Mouse (Mus musculus) forebrain, embryonic 11.5 days (tissue): ENCODE measurements around the gene Tac2. TPM values are rescaled to one million over a fixed set of nuclear protein-coding genes. Genes with fewer than 3 reads are reported as not detected.

Experiments used
- ATAC-seq: fragments of 200-750 bp; cut with Nextera tagmentation; replicated peaks from 2 replicates; pipeline ENCODE4 v1.8.0; 2017; ENCODE audit warnings: moderate TSS enrichment; ENCODE audit not compliant: low FRiP score
- DNase-seq: peaks from one replicate; pipeline ENCODE4 v3.0.0-alpha.2; 2017; ENCODE audit warnings: low spot score
- H3K27ac ChIP-seq: fragments of 300-500 bp; sonication (generic); 2 replicates; pipeline ENCODE4 v1.5.1; 2014; ENCODE audit warnings: low read depth, low read length
- H3K27me3 ChIP-seq: fragments of 300-500 bp; sonication (generic); 2 replicates; pipeline ENCODE4 v1.6.1; 2014; ENCODE audit warnings: mild to moderate bottlenecking, low read length, mixed read lengths; ENCODE audit not compliant: control insufficient read depth, insufficient read depth
- H3K36me3 ChIP-seq: fragments of 300-500 bp; sonication (generic); 2 replicates; pipeline ENCODE4 v1.6.1; 2014; ENCODE audit warnings: mild to moderate bottlenecking, low read length, moderate library complexity, mixed read lengths; ENCODE audit not compliant: control insufficient read depth, insufficient read depth
- H3K4me1 ChIP-seq: fragments of 300-500 bp; sonication (generic); replicated peaks from 2 replicates; pipeline ENCODE4 v1.6.1; 2014; ENCODE audit warnings: low read length, mixed read lengths; ENCODE audit not compliant: control insufficient read depth, insufficient read depth
- H3K4me2 ChIP-seq: fragments of 300-500 bp; sonication (generic); 2 replicates; pipeline ENCODE4 v1.6.1; 2014; ENCODE audit warnings: low read depth, mild to moderate bottlenecking, low read length, moderate library complexity, mixed read lengths; ENCODE audit not compliant: severe bottlenecking
- H3K4me3 ChIP-seq: fragments of 300-500 bp; sonication (generic); 2 replicates; pipeline ENCODE4 v1.5.1; 2014; ENCODE audit warnings: low read depth, low read length
- H3K9ac ChIP-seq: fragments of 300-500 bp; sonication (generic); 2 replicates; pipeline ENCODE4 v1.6.1; 2014; ENCODE audit warnings: low read length
- H3K9me3 ChIP-seq: fragments of 300-500 bp; sonication (generic); 2 replicates; pipeline ENCODE4 v1.6.1; 2016; ENCODE audit warnings: low read length, mixed read lengths; ENCODE audit not compliant: control insufficient read depth
- WGBS: fragments of 180-500 bp; shearing (Covaris S2); extraction: QIAGEN DNeasy Blood & Tissue Kit; methylation state at CpG from one replicate; pipeline ENCODE4 v1.1.7; 2014; 5-methylcytosine and 5-hydroxymethylcytosine counted together
- polyA plus RNA-seq: library from polyadenylated mRNA; unstranded; fragments of >200 nt; fragmentation: Nextera tagmentation; extraction: Ambion mirVana; gene quantifications from 2 replicates; pipeline ENCODE4 v1.2.1, GENCODE M21; 2014

Tac2 gene
- polyA plus RNA-seq, 1 experiment from 2014 or later, result not detected

DNA sequence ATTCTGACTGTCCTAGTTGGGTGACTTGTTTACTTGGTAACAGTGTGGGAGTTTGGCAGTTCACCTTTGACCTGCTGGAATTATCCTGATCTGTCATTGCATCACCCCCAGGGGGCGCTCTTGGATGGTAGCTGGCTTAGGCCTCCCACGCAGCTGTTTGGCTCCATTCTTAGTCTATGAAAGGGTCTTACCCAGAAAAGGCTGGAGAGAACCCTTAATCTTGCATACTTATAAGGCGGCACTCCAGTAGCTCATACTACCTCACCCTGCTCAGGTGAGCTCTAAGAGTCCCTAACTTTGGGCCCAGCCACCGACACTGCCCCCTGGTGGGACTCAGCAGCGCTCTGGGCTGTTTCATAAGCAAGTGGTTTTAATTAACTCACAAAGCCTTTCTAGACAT, 20.4 kb downstream of the Tac2 start:
- DNase-seq (peak; percentile 72), ATAC-seq (0 out of 2 replicates have a peak, but pooled peaks have one; percentile 16)
- Histone ChIP-seq H3K27ac (no peak overlapping the region), H3K4me3 (no peak overlapping the region), H3K9me3 (no peaks in the 10 kb centered on the region), H3K4me1 (no peaks in the 10 kb centered on the region), H3K4me2 (no peak overlapping the region), H3K36me3 (peaks cover 28% of the 10 kb centered on the region), H3K27me3 (no peaks in the 10 kb centered on the region), H3K9ac (no peak overlapping the region)
- WGBS, result 66% methylated on average over 5 of the region's 5 CpGs

DNA sequence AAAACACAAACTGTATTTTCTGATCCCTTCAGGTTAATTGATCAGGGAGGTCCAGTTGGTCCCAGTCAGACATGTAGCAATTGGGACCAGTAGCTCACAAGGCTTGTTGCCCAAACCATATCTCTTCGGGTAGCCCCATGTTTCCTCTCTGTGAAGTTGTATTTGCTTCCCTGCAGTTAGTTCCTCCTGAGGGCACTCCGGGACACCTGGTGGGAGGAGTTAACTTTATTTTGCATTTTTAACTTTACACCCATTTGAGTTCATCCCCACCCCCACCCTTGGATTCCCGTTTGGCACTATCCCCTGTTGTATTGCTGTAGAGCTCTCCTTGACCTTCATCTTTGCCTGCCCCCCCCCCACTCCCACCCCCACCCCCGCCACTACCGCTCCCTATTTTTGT, 21.6 kb downstream of the Tac2 start:
- 89% methylated on average over 5 of the region's 5 CpGs for WGBS
- Histone ChIP-seq H3K4me2 (no peak overlapping the region), H3K27me3 (no peaks in the 10 kb centered on the region), H3K9ac (no peak overlapping the region), H3K27ac (no peak overlapping the region), H3K4me1 (no peaks in the 10 kb centered on the region), H3K4me3 (no peak overlapping the region), H3K36me3 (peaks cover 28% of the 10 kb centered on the region), H3K9me3 (no peaks in the 10 kb centered on the region)
- DNase-seq (no peak), ATAC-seq (no peak)

DNA sequence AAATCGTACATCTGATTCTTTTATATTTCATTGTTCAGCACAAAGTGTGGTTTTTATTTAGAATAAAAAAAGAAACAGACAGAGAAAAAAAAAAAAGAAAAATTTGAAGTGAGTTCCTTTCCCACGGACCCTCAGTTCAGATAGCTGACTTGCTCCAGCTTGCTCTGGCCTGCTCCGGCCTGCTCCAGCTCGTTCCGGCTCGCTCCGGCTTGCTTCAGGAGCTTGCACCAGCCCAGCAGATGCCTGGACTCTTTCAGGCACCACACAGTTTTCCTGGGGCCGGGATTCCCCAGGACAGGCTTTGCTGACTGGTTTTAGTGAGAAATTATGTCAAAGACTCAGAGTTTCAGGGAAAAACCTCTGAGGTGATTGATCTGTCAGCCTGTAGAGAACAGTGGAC, 23.0 kb downstream of the Tac2 start:
- Histone ChIP-seq H3K9me3 (no peaks in the 10 kb centered on the region), H3K4me3 (no peak overlapping the region), H3K4me2 (no peak overlapping the region), H3K36me3 (peaks cover 22% of the 10 kb centered on the region), H3K9ac (no peak overlapping the region), H3K27ac (no peak overlapping the region), H3K4me1 (no peaks in the 10 kb centered on the region), H3K27me3 (no peaks in the 10 kb centered on the region)
- ATAC-seq (no peak), DNase-seq (no peak)
- WGBS, result 90% methylated on average over 8 of the region's 8 CpGs

DNA sequence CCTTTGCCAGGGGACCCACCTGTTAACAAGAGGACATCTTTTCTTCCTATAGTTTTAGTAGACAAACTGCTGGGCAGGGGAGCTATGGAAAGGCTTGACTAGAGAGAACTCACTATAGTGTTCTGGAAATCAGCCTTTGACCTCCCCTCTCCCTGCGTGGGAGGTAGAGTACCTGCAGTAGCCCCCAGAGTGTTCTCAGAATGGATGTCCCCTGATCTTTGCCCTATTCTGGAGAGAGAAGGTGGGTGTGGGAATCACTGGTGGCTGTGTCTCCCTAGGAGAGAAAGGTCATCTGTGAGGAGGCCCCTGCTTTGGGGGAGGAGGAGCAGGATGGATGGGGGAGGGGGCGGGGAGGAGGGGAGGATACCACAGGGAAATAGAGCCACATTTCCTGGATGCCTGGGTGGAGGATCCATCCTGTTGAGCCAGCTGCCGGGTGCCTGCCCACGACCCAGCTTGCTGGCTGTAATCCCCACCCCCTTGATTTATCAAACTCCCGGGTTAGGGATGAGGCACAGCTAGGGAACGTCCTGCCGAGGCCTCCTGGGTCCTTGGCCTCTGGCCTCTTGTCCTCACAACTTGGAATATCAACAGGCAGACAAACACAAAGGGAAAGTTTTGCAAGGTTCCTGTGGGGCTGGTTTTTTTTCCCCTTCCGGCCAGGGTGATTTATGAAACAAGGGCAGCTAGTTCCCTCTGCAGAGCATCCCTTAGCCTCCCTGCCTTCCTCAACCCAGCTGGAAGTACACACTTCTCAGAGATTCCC, 24.8 kb downstream of the Tac2 start:
- DNase-seq (no peak), ATAC-seq (no peak)
- no peak overlapping the region for H3K4me2 ChIP-seq
- H3K4me3 ChIP-seq, result no peak overlapping the region
- H3K9ac ChIP-seq, result no peak overlapping the region
- H3K27me3 ChIP-seq, result no peaks in the 10 kb centered on the region
- peaks cover 7% of the 10 kb centered on the region; the same call in 1 of the 2 replicates for H3K36me3 ChIP-seq
- H3K27ac ChIP-seq, result no peak overlapping the region
- no peaks in the 10 kb centered on the region for H3K4me1 ChIP-seq
- H3K9me3 ChIP-seq, result no peaks in the 10 kb centered on the region
- WGBS, result 18% methylated on average over 8 of the region's 8 CpGs

DNA sequence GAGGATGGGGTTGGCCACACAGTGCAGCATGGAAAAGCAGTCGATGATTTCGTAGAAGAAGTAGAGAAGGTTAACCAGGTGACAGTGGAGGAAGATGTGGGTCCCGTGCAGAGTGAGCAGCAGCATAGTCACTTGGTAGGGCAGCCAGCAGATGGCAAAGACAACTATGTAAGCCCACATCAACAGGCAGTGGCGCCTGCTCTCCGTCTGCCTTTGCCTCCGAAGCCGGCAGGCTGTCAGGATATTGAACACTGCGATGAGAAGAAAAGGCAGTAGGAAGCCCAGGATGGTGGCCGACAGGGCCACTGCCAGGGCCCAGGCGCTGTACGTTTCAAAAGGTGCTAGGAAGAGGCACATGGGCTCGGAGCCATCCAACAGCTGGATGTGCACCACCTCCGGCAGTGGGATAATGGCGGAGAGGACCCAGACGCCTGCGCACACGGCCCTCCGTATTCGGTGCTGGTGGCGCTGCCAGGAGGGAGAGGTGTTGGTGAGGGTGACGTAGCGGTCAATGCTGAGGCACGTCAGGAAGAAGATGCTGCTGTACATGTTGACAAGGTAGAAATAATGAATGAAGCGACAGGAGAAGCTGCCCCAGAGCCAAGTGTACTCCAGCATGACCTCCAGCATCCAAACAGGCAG, 26.0 kb downstream of the Tac2 start:
- Histone ChIP-seq H3K4me3 (no peak overlapping the region), H3K9ac (no peak overlapping the region), H3K4me1 (no peaks in the 10 kb centered on the region), H3K27ac (no peak overlapping the region), H3K27me3 (no peaks in the 10 kb centered on the region), H3K9me3 (no peaks in the 10 kb centered on the region), H3K36me3 (peaks cover 3% of the 10 kb centered on the region; the same call in 1 of the 2 replicates), H3K4me2 (peak overlapping the region; percentile 16; the same call in 1 of the 2 replicates)
- DNase-seq (no peak), ATAC-seq (no peak)
- 58% methylated on average over 24 of the region's 24 CpGs for WGBS

DNA sequence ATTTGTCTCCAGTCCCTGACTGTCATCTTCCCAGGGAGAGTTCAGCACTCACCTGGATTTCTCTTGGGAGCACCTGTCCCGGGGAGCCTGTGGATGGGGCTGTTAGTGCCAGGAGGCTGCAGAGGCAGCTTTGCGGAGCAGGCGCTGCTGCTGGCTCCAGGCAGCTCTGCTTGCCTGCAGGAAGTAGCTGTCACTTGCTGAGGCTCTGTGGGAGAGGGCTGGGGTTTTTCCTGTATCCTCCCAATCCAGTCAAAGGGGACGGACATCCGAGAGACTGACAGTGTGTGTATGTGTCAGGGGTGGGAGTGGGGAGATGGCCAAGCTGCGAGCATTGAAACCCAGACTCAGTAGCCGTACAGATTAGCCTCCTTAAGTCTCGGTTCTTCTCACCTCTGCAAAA, 27.3 kb downstream of the Tac2 start, which contains the start of gene Gpr182:
TSS of gene Gpr182 (minus strand) at position 185 of the 400 bp plus-strand sequence.
- DNase-seq (no peak), ATAC-seq (no peak)
- no peaks in the 10 kb centered on the region for H3K4me1 ChIP-seq
- no peaks in the 10 kb centered on the region for H3K9me3 ChIP-seq
- 65% methylated on average over 8 of the region's 8 CpGs for WGBS
- no peaks in the 10 kb centered on the region; the same call in 1 of the 2 replicates for H3K36me3 ChIP-seq
- H3K4me3 ChIP-seq, result no peak within 1 kb of the TSS
- no peaks in the 10 kb centered on the region for H3K27me3 ChIP-seq
- no peak within 1 kb of the TSS for H3K27ac ChIP-seq
- H3K9ac ChIP-seq, result no peak within 1 kb of the TSS
- no peak within 1 kb of the TSS for H3K4me2 ChIP-seq

DNA sequence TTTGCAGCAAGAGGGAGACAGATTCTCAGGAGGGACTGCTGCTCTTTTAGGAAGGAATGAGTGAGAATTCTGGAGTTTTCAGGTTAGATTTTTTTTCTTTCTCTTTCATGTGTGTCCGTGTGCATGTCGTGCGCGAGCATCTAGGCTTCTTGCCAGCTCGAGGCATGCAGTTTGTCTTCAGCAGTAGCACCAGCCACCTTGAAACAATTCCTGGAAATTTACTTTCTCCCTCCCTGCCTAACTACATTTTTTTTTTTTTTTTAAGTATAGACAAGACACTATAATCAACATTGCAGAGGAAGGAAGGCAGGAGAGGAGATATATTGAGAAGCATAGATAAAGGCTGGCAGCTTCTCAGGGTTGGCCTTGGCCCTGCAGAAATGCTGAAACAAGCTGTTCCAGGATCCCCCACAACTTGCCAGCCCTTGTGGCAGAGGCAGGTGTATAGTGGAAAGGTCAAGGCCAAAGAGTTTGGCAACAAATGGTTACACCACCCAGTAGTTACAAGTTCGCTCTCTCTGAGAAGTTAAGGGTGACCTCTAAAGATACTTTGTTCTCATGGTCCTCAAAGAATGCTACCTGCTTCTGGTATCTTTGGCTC, 30.4 kb downstream of the Tac2 start:
- Histone ChIP-seq H3K9me3 (no peaks in the 10 kb centered on the region), H3K27me3 (no peaks in the 10 kb centered on the region), H3K4me2 (no peak overlapping the region), H3K4me1 (no peaks in the 10 kb centered on the region), H3K27ac (no peak overlapping the region), H3K4me3 (no peak overlapping the region), H3K36me3 (no peaks in the 10 kb centered on the region), H3K9ac (no peak overlapping the region)
- 92% methylated on average over 6 of the region's 6 CpGs for WGBS
- ATAC-seq, result no peak
- no peak for DNase-seq

DNA sequence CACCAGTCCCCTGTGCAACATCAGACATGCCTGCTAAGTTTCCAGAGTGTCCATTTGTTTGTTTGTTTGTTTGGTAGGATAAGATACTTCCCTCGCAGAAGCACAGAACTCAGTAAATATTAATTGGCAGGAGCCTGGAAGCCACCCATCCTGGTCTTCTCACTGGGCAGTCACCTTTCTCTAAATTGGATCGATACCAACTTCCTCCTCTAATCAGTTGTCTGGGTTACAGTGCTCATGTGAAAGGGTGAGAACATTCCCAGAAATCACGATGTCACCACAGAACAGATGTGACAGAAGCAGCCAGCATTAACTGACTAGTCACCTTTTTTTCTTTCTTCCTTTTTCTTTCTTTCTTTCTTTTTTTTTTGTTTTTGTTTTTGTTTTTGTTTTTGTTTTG, 31.0 kb downstream of the Tac2 start:
- Histone ChIP-seq H3K9me3 (no peaks in the 10 kb centered on the region), H3K4me3 (no peak overlapping the region), H3K4me1 (no peaks in the 10 kb centered on the region), H3K27ac (no peak overlapping the region), H3K36me3 (no peaks in the 10 kb centered on the region), H3K4me2 (no peak overlapping the region), H3K27me3 (no peaks in the 10 kb centered on the region), H3K9ac (no peak overlapping the region)
- WGBS, result 82% methylated on average over 3 of the region's 3 CpGs
- no peak for ATAC-seq
- DNase-seq, result no peak
